Mouse (Mus musculus) limb, embryonic 11.5 days (tissue): ENCODE data around the gene Naif1. TPM values are rescaled to one million over a fixed set of nuclear protein-coding genes. Genes with fewer than 3 reads are reported as not detected.

Source experiments
- ATAC-seq: fragments of 200-750 bp; cut with Nextera tagmentation; 2 replicates; pipeline ENCODE4 v1.8.0; 2017; ENCODE audit warnings: low read depth; ENCODE audit not compliant: insufficient number of reproducible peaks, low FRiP score, low TSS enrichment
- DNase-seq: peaks from one replicate; pipeline ENCODE4 v3.0.0-alpha.2; 2015; ENCODE audit warnings: low spot score
- H3K27ac ChIP-seq: fragments of 300-500 bp; sonication (generic); replicated peaks from 2 replicates; pipeline ENCODE4 v1.5.1; 2014; ENCODE audit warnings: low read depth, mild to moderate bottlenecking, low read length
- H3K27me3 ChIP-seq: fragments of 300-500 bp; sonication (generic); 2 replicates; pipeline ENCODE4 v1.6.1; 2014; ENCODE audit warnings: mild to moderate bottlenecking, low read length, mixed read lengths; ENCODE audit not compliant: control insufficient read depth, insufficient read depth
- H3K36me3 ChIP-seq: fragments of 300-500 bp; sonication (generic); 2 replicates; pipeline ENCODE4 v1.6.1; 2014; ENCODE audit warnings: mild to moderate bottlenecking, low read length, moderate library complexity, mixed read lengths; ENCODE audit not compliant: control insufficient read depth, insufficient read depth
- H3K4me1 ChIP-seq: fragments of 300-500 bp; sonication (generic); 2 replicates; pipeline ENCODE4 v1.6.1; 2014; ENCODE audit warnings: low read length, mixed read lengths; ENCODE audit not compliant: control insufficient read depth, insufficient read depth
- H3K4me2 ChIP-seq: fragments of 300-500 bp; sonication (generic); 2 replicates; pipeline ENCODE4 v1.6.1; 2014; ENCODE audit warnings: low read depth, mild to moderate bottlenecking, moderate library complexity; ENCODE audit not compliant: severe bottlenecking
- H3K4me3 ChIP-seq: fragments of 300-500 bp; sonication (generic); 2 replicates; pipeline ENCODE4 v1.5.1; 2014; ENCODE audit warnings: low read depth, low read length
- H3K9ac ChIP-seq: fragments of 300-500 bp; sonication (generic); 2 replicates; pipeline ENCODE4 v1.6.1; 2014; ENCODE audit warnings: mild to moderate bottlenecking, low read length
- H3K9me3 ChIP-seq: fragments of 300-500 bp; sonication (generic); 2 replicates; pipeline ENCODE4 v1.6.1; 2016; ENCODE audit warnings: low read length; ENCODE audit not compliant: control insufficient read depth
- WGBS: fragments of 180-500 bp; shearing (Covaris S2); extraction: QIAGEN DNeasy Blood & Tissue Kit; methylation state at CpG from one replicate; pipeline ENCODE4 v1.1.7; 2014; 5-methylcytosine and 5-hydroxymethylcytosine counted together
- polyA plus RNA-seq: library from polyadenylated mRNA; unstranded; fragments of >200 nt; fragmentation: Nextera tagmentation; extraction: Ambion mirVana; gene quantifications from 2 replicates; pipeline ENCODE4 v1.2.1, GENCODE M21; 2014

Naif1 gene
- polyA plus RNA-seq, 1 experiment from 2014 or later, result 5.6 TPM

DNA sequence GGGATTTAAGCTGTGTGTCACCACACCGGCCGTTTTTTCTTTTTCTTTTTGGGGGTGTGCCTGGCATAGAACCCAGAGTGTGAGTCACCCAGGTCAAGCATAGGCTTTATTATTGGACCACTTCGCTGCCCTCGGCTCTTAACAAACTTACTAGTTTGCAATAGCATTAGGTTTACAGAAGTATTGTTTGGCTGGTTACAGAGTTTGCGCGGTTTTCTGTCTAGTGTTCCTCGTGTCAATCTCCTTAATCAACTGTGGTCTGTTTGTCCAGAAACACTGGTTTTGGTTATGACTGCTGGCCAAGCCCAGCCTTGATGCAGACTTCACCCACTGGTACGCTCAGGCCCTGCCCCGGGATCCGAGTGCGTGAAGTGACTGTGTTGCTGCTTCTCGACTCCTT is 52.6 kb downstream of the Naif1 start:
- Histone ChIP-seq H3K9ac (no peak overlapping the region), H3K27ac (no peak overlapping the region), H3K36me3 (no peaks in the 10 kb centered on the region), H3K27me3 (no peaks in the 10 kb centered on the region), H3K9me3 (no peaks in the 10 kb centered on the region), H3K4me2 (no peak overlapping the region), H3K4me1 (no peaks in the 10 kb centered on the region), H3K4me3 (no peak overlapping the region)
- 87% methylated on average over 12 of the region's 12 CpGs for WGBS
- ATAC-seq, result no peak
- no peak for DNase-seq

- WGBS, result 43% methylated on average over 3 of the region's 3 CpGs
- peak overlapping the region; percentile 40; the same call in 1 of the 2 replicates for H3K27ac ChIP-seq
Measured at GRCm38 (mm10) chr2:32503588-32503987, 53.3 kb downstream of the Naif1 start.

DNA sequence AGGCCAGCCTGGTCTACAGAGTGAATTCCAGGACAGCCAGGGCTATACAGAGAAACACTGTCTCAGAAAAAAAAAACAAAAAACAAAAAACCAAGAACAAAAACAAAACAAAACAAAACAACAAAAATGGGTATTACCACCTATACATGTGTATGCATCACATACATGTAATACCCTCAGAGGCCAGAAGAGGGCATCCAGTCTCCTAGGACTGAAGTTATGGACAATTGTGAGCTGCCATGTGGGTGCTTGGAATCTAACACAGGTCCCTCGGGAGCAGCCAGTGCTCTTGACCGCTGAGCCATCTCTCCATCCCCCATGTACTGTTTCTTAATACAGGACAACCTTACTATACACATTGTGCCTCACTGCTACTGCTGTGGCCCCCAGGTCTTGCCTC is 55.3 kb downstream of the Naif1 start:
- Histone ChIP-seq H3K27me3 (no peaks in the 10 kb centered on the region), H3K4me1 (peaks cover 6% of the 10 kb centered on the region), H3K27ac (no peak overlapping the region), H3K4me2 (no peak overlapping the region), H3K9me3 (no peaks in the 10 kb centered on the region), H3K9ac (no peak overlapping the region), H3K36me3 (no peaks in the 10 kb centered on the region), H3K4me3 (no peak overlapping the region)
- no peak for DNase-seq
- ATAC-seq, result no peak
- whole genome bisulfite sequencing, result 98% methylated on average over 2 of the region's 2 CpGs

More at GRCm38 (mm10) chr2:32503588-32503987, 53.3 kb downstream of the Naif1 start:
- H3K4me2 ChIP-seq, result no peak overlapping the region
- H3K27me3 ChIP-seq, result no peaks in the 10 kb centered on the region
- no peaks in the 10 kb centered on the region for H3K36me3 ChIP-seq
- no peaks in the 10 kb centered on the region for H3K9me3 ChIP-seq
- ATAC-seq (no peak), DNase-seq (no peak)
- H3K9ac ChIP-seq, result no peak overlapping the region
- no peaks in the 10 kb centered on the region for H3K4me1 ChIP-seq
- H3K4me3 ChIP-seq, result no peak overlapping the region

Other genes starting within 250 kb of the Naif1 start
- gene Pomt1, start 213.9 kb upstream of the Naif1 start, polyA plus RNA-seq, result 18.7 TPM in 2 replicates
- gene Uck1, start 190.3 kb upstream of the Naif1 start, polyA plus RNA-seq, result 58.6 and 61.5 TPM in 2 replicates
- gene Golga2, start 163.1 kb upstream of the Naif1 start, polyA plus RNA-seq, result 18.1 and 18.9 TPM in 2 replicates
- 272 and 354 TPM in 2 replicates for gene Swi5, start 162.4 kb upstream of the Naif1 start, polyA plus RNA-seq
- gene Ciz1, start 98.1 kb upstream of the Naif1 start, polyA plus RNA-seq, result 52.2 and 67.8 TPM in 2 replicates
- gene Dnm1, start 97.1 kb upstream of the Naif1 start, polyA plus RNA-seq, result 36.1 and 39.9 TPM in 2 replicates
- gene 1110008P14Rik, start 68.5 kb upstream of the Naif1 start, polyA plus RNA-seq, result 39.4 and 44.4 TPM in 2 replicates
- gene Lcn2, start 62.2 kb upstream of the Naif1 start, polyA plus RNA-seq, result 0.35 TPM in 1 of 2 replicates, not detected in the other
- gene Ptges2, start 54.6 kb upstream of the Naif1 start, polyA plus RNA-seq, result 29.0 and 32.3 TPM in 2 replicates
- 19.2 and 21.9 TPM in 2 replicates for gene Slc25a25, start 988 bp downstream of the Naif1 start, polyA plus RNA-seq
- 9.8 and 12.4 TPM in 2 replicates for gene Fam102a, start 84.9 kb downstream of the Naif1 start, polyA plus RNA-seq
- 89.0 and 98.6 TPM in 2 replicates for gene Dpm2, start 120.4 kb downstream of the Naif1 start, polyA plus RNA-seq
- 3.3 and 4.0 TPM in 2 replicates for gene Pip5kl1, start 124.3 kb downstream of the Naif1 start, polyA plus RNA-seq
- 0.33 and 0.34 TPM in 2 replicates for gene 9430097D07Rik, start 125.2 kb downstream of the Naif1 start, polyA plus RNA-seq
- gene St6galnac4, start 136.6 kb downstream of the Naif1 start, polyA plus RNA-seq, result 21.2 and 21.5 TPM in 2 replicates
- 6.5 and 7.5 TPM in 2 replicates for gene St6galnac6, start 149.3 kb downstream of the Naif1 start, polyA plus RNA-seq
- gene Ak1, start 171.3 kb downstream of the Naif1 start, polyA plus RNA-seq, result 25.4 and 29.8 TPM in 2 replicates
- gene Eng, start 196.1 kb downstream of the Naif1 start, polyA plus RNA-seq, result 19.3 TPM in 2 replicates